Mouse (Mus musculus): ENCODE results near the gene Olfr221. TPM values are rescaled to one million over a fixed set of nuclear protein-coding genes. Genes with fewer than 3 reads are reported as not detected.

Gene Olfr221
- polyA plus RNA-seq, 1 experiment from 2014 or later: not detected

- H3K27ac ChIP-seq: peak overlapping the region; percentile 99; the same call in 1 of the 2 replicates
These were observed 23.8 kb downstream of the Olfr221 start for GRCm38 (mm10) chr14:52018248-52019050.

GRCm38 (mm10) chr14:52017662-52018061, 24.6 kb downstream of the Olfr221 start:
- no peak overlapping the region for H3K27ac ChIP-seq
- ATAC-seq: no peak
- no peaks in the 10 kb centered on the region for H3K27me3 ChIP-seq
- H3K4me3 ChIP-seq: no peak overlapping the region
- H3K9ac ChIP-seq: no peak overlapping the region
- H3K4me2 ChIP-seq: no peak overlapping the region
- H3K36me3 ChIP-seq (ENCODE audit: poor library complexity, severe bottlenecking): no peaks in the 10 kb centered on the region
- H3K9me3 ChIP-seq (replicated peaks): no peaks in the 10 kb centered on the region
- WGBS: 83% methylated on average over 4 of the region's 4 CpGs
- H3K4me1 ChIP-seq: peaks cover 61% of the 10 kb centered on the region

More at GRCm38 (mm10) chr14:52018248-52019050, 23.8 kb downstream of the Olfr221 start:
- ATAC-seq: no peak
- H3K9me3 ChIP-seq (replicated peaks): no peaks in the 10 kb centered on the region
- H3K36me3 ChIP-seq (ENCODE audit: poor library complexity, severe bottlenecking): no peaks in the 10 kb centered on the region
- H3K4me1 ChIP-seq: peaks cover 59% of the 10 kb centered on the region
- 83% methylated on average over 15 of the region's 15 CpGs for WGBS
- peak overlapping the region; percentile 71 for H3K4me2 ChIP-seq
- peak overlapping the region; percentile 66 for H3K4me3 ChIP-seq
- H3K9ac ChIP-seq: peak overlapping the region; percentile 92
- H3K27me3 ChIP-seq: no peaks in the 10 kb centered on the region

GRCm38 (mm10) chr14:52016625-52017405, 25.4 kb downstream of the Olfr221 start:
- Histone ChIP-seq H3K9me3 (replicated peaks) (no peaks in the 10 kb centered on the region), H3K9ac (peak overlapping the region; percentile 8), H3K4me2 (no peak overlapping the region), H3K4me1 (peaks cover 66% of the 10 kb centered on the region), H3K27me3 (no peaks in the 10 kb centered on the region), H3K36me3 (ENCODE audit: poor library complexity, severe bottlenecking) (no peaks in the 10 kb centered on the region), H3K4me3 (no peak overlapping the region), H3K27ac (no peak overlapping the region)
- 70% methylated on average over 13 of the region's 13 CpGs for WGBS
- ATAC-seq: no peak

- Histone ChIP-seq H3K4me3 (peak within 1 kb of the TSS; percentile 65), H3K4me1 (peaks cover 66% of the 10 kb centered on the region), H3K36me3 (ENCODE audit: poor library complexity, severe bottlenecking) (no peaks in the 10 kb centered on the region), H3K4me2 (peak within 1 kb of the TSS; percentile 74), H3K9ac (peak within 1 kb of the TSS; percentile 93), H3K27ac (peak within 1 kb of the TSS; percentile 99), H3K27me3 (no peaks in the 10 kb centered on the region), H3K9me3 (replicated peaks) (no peaks in the 10 kb centered on the region)
- WGBS: 25% methylated on average over 6 of the region's 6 CpGs
- no peak for ATAC-seq
These were observed 26.7 kb downstream of the Olfr221 start, which contains the start of gene Tmem253 for GRCm38 (mm10) chr14:52015445-52016100. Tmem253 (plus strand) TSS chr14:52015658.

- Histone ChIP-seq H3K4me1 (peaks cover 70% of the 10 kb centered on the region), H3K9me3 (replicated peaks) (no peaks in the 10 kb centered on the region), H3K27me3 (no peaks in the 10 kb centered on the region), H3K4me2 (peak overlapping the region; percentile 74), H3K9ac (peak overlapping the region; percentile 93), H3K27ac (peak overlapping the region; percentile 99), H3K4me3 (peak overlapping the region; percentile 65), H3K36me3 (ENCODE audit: poor library complexity, severe bottlenecking) (no peaks in the 10 kb centered on the region)
- WGBS: under 1% methylated on average over 19 of the region's 28 CpGs
- 0 out of 2 replicates have a peak, but pooled peaks have one; percentile 10 for ATAC-seq
These were observed 27.4 kb downstream of the Olfr221 start for GRCm38 (mm10) chr14:52014761-52015311.

- ATAC-seq: 0 out of 2 replicates have a peak, but pooled peaks have one; percentile 0
- H3K4me1 ChIP-seq: peaks cover 76% of the 10 kb centered on the region
- H3K36me3 ChIP-seq (ENCODE audit: poor library complexity, severe bottlenecking): peaks cover 3% of the 10 kb centered on the region
These were observed 27.9 kb downstream of the Olfr221 start for GRCm38 (mm10) chr14:52014271-52014760.

GRCm38 (mm10) chr14:52013771-52014219, 28.5 kb downstream of the Olfr221 start:
- H3K9me3 ChIP-seq (replicated peaks): no peaks in the 10 kb centered on the region
- peak overlapping the region; percentile 65 for H3K4me3 ChIP-seq
- peaks cover 76% of the 10 kb centered on the region for H3K4me1 ChIP-seq
- 0 out of 2 replicates have a peak, but pooled peaks have one; percentile 4 for ATAC-seq
- H3K36me3 ChIP-seq (ENCODE audit: poor library complexity, severe bottlenecking): peaks cover 8% of the 10 kb centered on the region
- H3K27me3 ChIP-seq: no peaks in the 10 kb centered on the region
- H3K9ac ChIP-seq: peak overlapping the region; percentile 93
- H3K4me2 ChIP-seq: peak overlapping the region; percentile 74
- H3K27ac ChIP-seq: peak overlapping the region; percentile 99
- 0% methylated on average over 6 of the region's 24 CpGs for WGBS

More at GRCm38 (mm10) chr14:52014271-52014760, 27.9 kb downstream of the Olfr221 start:
- Histone ChIP-seq H3K9ac (peak overlapping the region; percentile 93), H3K27ac (peak overlapping the region; percentile 99), H3K4me2 (peak overlapping the region; percentile 74), H3K27me3 (no peaks in the 10 kb centered on the region), H3K4me3 (peak overlapping the region; percentile 65), H3K9me3 (replicated peaks) (no peaks in the 10 kb centered on the region)
- WGBS: no CpG with 5 or more reads among the region's 80 CpGs

GRCm38 (mm10) chr14:52013021-52013610, 29.1 kb downstream of the Olfr221 start:
- H3K4me1 ChIP-seq: peaks cover 76% of the 10 kb centered on the region
- H3K9me3 ChIP-seq (replicated peaks): no peaks in the 10 kb centered on the region
- 4% methylated on average over 8 of the region's 8 CpGs for WGBS

GRCm38 (mm10) chr14:52012553-52012952, 29.7 kb downstream of the Olfr221 start:
- Histone ChIP-seq H3K4me1 (peaks cover 79% of the 10 kb centered on the region), H3K4me3 (peak overlapping the region; percentile 65), H3K9me3 (replicated peaks) (no peaks in the 10 kb centered on the region), H3K27me3 (no peaks in the 10 kb centered on the region), H3K9ac (peak overlapping the region; percentile 93), H3K27ac (peak overlapping the region; percentile 99), H3K4me2 (peak overlapping the region; percentile 74), H3K36me3 (ENCODE audit: poor library complexity, severe bottlenecking) (peaks cover 17% of the 10 kb centered on the region)
- ATAC-seq: no peak
- 30% methylated on average over 5 of the region's 5 CpGs for WGBS

More at GRCm38 (mm10) chr14:52013021-52013610, 29.1 kb downstream of the Olfr221 start:
- Histone ChIP-seq H3K4me2 (peak overlapping the region; percentile 74), H3K27ac (peak overlapping the region; percentile 99), H3K36me3 (ENCODE audit: poor library complexity, severe bottlenecking) (peaks cover 15% of the 10 kb centered on the region), H3K4me3 (peak overlapping the region; percentile 65), H3K9ac (peak overlapping the region; percentile 93), H3K27me3 (no peaks in the 10 kb centered on the region)
- ATAC-seq: no peak

GRCm38 (mm10) chr14:52012085-52012484, 30.2 kb downstream of the Olfr221 start:
- H3K36me3 ChIP-seq (ENCODE audit: poor library complexity, severe bottlenecking): peaks cover 21% of the 10 kb centered on the region
- peak overlapping the region; percentile 74 for H3K4me2 ChIP-seq
- peak overlapping the region; percentile 93 for H3K9ac ChIP-seq
- 44% methylated on average over 4 of the region's 4 CpGs for WGBS
- peak overlapping the region; percentile 99 for H3K27ac ChIP-seq
- no peak for ATAC-seq
- H3K27me3 ChIP-seq: no peaks in the 10 kb centered on the region
- H3K9me3 ChIP-seq (replicated peaks): no peaks in the 10 kb centered on the region
- peaks cover 82% of the 10 kb centered on the region for H3K4me1 ChIP-seq
- peak overlapping the region; percentile 65; the same call in 1 of the 2 replicates for H3K4me3 ChIP-seq

GRCm38 (mm10) chr14:52011683-52012082, 30.6 kb downstream of the Olfr221 start:
- Histone ChIP-seq H3K27me3 (no peaks in the 10 kb centered on the region), H3K9ac (peak overlapping the region; percentile 37; the same call in 1 of the 2 replicates), H3K27ac (peak overlapping the region; percentile 99), H3K36me3 (ENCODE audit: poor library complexity, severe bottlenecking) (peaks cover 25% of the 10 kb centered on the region), H3K9me3 (replicated peaks) (no peaks in the 10 kb centered on the region), H3K4me2 (peak overlapping the region; percentile 74), H3K4me1 (peaks cover 81% of the 10 kb centered on the region), H3K4me3 (peak overlapping the region; percentile 42)
- WGBS: 23% methylated on average over 1 of the region's 1 CpGs
- no peak for ATAC-seq
